In genomic region chr2:67470030-67470429, GRCm38 (mm10) we compare ENCODE assay signal across 17 mouse cellular contexts. TPM values are rescaled to one million over a fixed set of nuclear protein-coding genes. Genes with fewer than 3 reads are reported as not detected.
"Had no signal": no experiment of that assay in that cellular context is flagged by ENCODE, and none has a peak within 500 bp of the region (broad histone marks: within the 10 kb centered on the region; RNA-seq: fewer than 3 reads in every experiment).

No protein-coding gene starts in this region.

RNA-seq across cellular contexts. Expression of gene Xirp2, which starts 24.2 kb away (rescaled TPM):
- polyA plus RNA-seq: liver, postnatal 0 days; lung, postnatal 0 days; macrophage; midbrain, embryonic 11.5 days; midbrain, embryonic 13.5 days; midbrain, embryonic 15.5 days; neural tube, embryonic 12.5 days; spleen, adult 2 months; stomach, embryonic 15.5 days; testis, adult 2 months; urinary bladder, adult 2 months had no signal

RNA-seq across cellular contexts. Expression of gene Gm26727, which starts 37.0 kb away (rescaled TPM):
- polyA plus RNA-seq: liver, postnatal 0 days; lung, adult 2 months; lung, embryonic 15.5 days; lung, postnatal 0 days; macrophage; midbrain, embryonic 11.5 days; midbrain, embryonic 13.5 days; midbrain, embryonic 15.5 days; midbrain, postnatal 0 days; neural tube, embryonic 12.5 days; neural tube, embryonic 14.5 days; spleen, adult 2 months; stomach, embryonic 15.5 days; stomach, postnatal 0 days; testis, adult 2 months; thymus, adult 2 months; urinary bladder, adult 2 months had no signal

RNA-seq across cellular contexts. Expression of gene Gm21830, which starts 56.5 kb away (rescaled TPM):
- polyA plus RNA-seq: liver, postnatal 0 days; lung, adult 2 months; lung, embryonic 15.5 days; lung, postnatal 0 days; macrophage; midbrain, embryonic 11.5 days; midbrain, embryonic 13.5 days; midbrain, embryonic 15.5 days; midbrain, postnatal 0 days; neural tube, embryonic 12.5 days; neural tube, embryonic 14.5 days; spleen, adult 2 months; stomach, embryonic 15.5 days; stomach, postnatal 0 days; testis, adult 2 months; thymus, adult 2 months; urinary bladder, adult 2 months had no signal
